Mouse (Mus musculus): ENCODE results near the gene Banf2. TPM values are rescaled to one million over a fixed set of nuclear protein-coding genes. Genes with fewer than 3 reads are reported as not detected.

The Banf2 gene
- polyA plus RNA-seq, 1 experiment from 2014 or later, result not detected

DNA sequence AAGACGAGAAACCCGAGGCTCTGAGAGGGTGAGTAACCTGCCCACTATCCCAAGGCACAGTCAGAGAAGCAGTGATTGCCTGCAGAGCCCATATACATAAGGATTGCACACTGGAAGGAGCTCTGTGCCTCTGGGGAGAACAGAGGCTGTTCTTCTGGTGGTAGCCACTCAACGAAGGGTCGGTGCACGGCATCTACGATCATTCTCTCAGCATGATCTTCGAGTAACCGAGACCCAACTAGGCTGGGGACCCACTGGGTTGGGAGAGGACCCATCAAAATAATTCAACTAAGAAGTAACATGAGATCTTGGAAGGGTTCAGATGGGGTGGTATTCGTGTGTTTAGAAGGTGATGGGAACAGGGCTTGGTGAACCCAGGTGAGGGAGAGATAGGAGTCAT lies 17.0 kb upstream of the Banf2 start:
- Histone ChIP-seq H3K4me2 (ENCODE audit: low read length) (no peak overlapping the region), H3K9ac (ENCODE audit: low read depth, low read length) (no peak overlapping the region), H3K4me1 (replicated peaks; ENCODE audit: insufficient read depth, low read length) (no peaks in the 10 kb centered on the region), H3K9me3 (replicated peaks; ENCODE audit: low read length) (no peaks in the 10 kb centered on the region), H3K36me3 (ENCODE audit: insufficient read depth, low read length) (no peaks in the 10 kb centered on the region), H3K27ac (no peak overlapping the region), H3K4me3 (replicated peaks; ENCODE audit: low read depth, low read length) (no peak overlapping the region), H3K27me3 (ENCODE audit: insufficient read depth, low read length) (no peaks in the 10 kb centered on the region)
- TF ChIP-seq CTCF (IDR thresholded peaks at IDR 0.05; ENCODE audit: low read depth), result no peak
- no peak for DNase-seq (ENCODE audit: low spot score)
- WGBS, result 78% methylated on average over 9 of the region's 9 CpGs
- ATAC-seq (replicated peaks; ENCODE audit: low FRiP score, low read depth), result no peak

DNA sequence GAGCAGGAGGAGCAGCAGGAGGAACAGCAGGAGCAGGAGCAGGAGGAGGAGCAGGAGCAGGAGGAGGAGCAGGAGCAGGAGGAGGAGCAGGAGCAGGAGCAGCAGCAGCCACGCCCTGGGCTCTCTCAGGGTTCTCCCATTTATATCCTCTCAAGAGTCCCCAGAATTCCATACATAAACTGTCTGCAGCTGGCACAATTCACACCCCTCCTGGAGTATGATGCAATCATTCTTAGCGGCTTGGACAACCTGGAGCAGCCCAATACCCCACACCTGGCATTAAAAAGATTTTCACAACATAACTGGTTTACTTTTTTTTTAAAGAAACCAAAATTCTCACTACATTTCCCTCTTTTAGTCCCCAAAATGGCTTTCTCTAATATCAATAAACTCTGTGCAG lies 12.9 kb upstream of the Banf2 start:
- no peak for TF ChIP-seq CTCF (IDR thresholded peaks at IDR 0.05; ENCODE audit: low read depth)
- no peaks in the 10 kb centered on the region for H3K27me3 ChIP-seq (ENCODE audit: insufficient read depth, low read length)
- no peaks in the 10 kb centered on the region for H3K9me3 ChIP-seq (replicated peaks; ENCODE audit: low read length)
- ATAC-seq (replicated peaks; ENCODE audit: low FRiP score, low read depth), result no peak
- no peak overlapping the region for H3K9ac ChIP-seq (ENCODE audit: low read depth, low read length)
- no peak overlapping the region for H3K27ac ChIP-seq
- 65% methylated on average over 2 of the region's 2 CpGs for WGBS
- no peak overlapping the region for H3K4me3 ChIP-seq (replicated peaks; ENCODE audit: low read depth, low read length)
- DNase-seq (ENCODE audit: low spot score), result no peak
- no peaks in the 10 kb centered on the region for H3K4me1 ChIP-seq (replicated peaks; ENCODE audit: insufficient read depth, low read length)
- H3K36me3 ChIP-seq (ENCODE audit: insufficient read depth, low read length), result no peaks in the 10 kb centered on the region
- no peak overlapping the region for H3K4me2 ChIP-seq (ENCODE audit: low read length)

DNA sequence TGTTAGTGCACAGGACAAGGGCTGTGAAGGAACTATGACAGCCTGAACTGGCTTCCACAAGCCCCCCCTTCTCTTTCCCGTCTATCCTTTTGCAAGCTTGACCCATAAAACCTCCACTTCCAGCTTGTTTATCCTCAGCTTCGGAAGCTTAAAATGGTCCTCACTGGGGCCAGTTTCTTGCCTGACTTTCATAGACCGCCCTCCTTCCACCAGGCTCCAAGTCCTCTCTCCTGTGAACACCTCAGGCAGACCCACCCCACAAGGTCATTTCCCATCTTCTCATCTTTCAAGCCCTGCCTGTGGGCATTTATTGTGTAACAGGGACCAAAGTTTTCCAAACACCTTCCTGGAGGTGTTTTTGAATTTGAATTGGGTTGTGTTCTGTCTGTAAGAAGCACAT lies 10.4 kb upstream of the Banf2 start:
- ATAC-seq (replicated peaks; ENCODE audit: low FRiP score, low read depth), result no peak
- H3K9me3 ChIP-seq (replicated peaks; ENCODE audit: low read length), result no peaks in the 10 kb centered on the region
- no peaks in the 10 kb centered on the region for H3K36me3 ChIP-seq (ENCODE audit: insufficient read depth, low read length)
- no peak overlapping the region for H3K9ac ChIP-seq (ENCODE audit: low read depth, low read length)
- no peaks in the 10 kb centered on the region for H3K4me1 ChIP-seq (replicated peaks; ENCODE audit: insufficient read depth, low read length)
- no peak for DNase-seq (ENCODE audit: low spot score)
- no peak overlapping the region for H3K4me3 ChIP-seq (replicated peaks; ENCODE audit: low read depth, low read length)
- H3K27ac ChIP-seq, result no peak overlapping the region
- no peaks in the 10 kb centered on the region for H3K27me3 ChIP-seq (ENCODE audit: insufficient read depth, low read length)
- H3K4me2 ChIP-seq (ENCODE audit: low read length), result no peak overlapping the region
- WGBS, result 51% methylated on average over 3 of the region's 3 CpGs
- no peak for TF ChIP-seq CTCF (IDR thresholded peaks at IDR 0.05; ENCODE audit: low read depth)

GRCm38 (mm10) chr2:144025361-144025760 lies 7.5 kb upstream of the Banf2 start:
- H3K36me3 ChIP-seq (ENCODE audit: insufficient read depth, low read length), result no peaks in the 10 kb centered on the region
- no peak for ATAC-seq (replicated peaks; ENCODE audit: low FRiP score, low read depth)

DNA sequence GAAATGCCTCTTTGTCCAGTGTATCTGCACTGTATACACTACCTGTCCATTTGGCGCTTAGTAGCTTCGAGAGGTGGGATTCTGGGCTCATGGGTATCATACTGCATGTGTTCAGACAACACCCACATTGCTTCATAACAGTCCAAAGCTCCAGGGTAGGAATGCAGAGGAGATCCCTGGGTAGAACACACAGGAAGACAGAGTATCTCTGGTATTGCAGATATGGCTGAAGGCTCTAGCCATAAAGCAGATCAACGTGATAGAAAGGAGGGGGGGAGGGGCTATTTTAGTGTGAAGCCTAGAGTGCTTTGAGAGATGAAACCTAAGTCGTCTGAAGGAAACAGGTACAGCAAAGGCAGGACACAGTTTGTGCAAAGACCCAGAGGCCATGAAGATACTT lies 6.4 kb upstream of the Banf2 start:
- no peak overlapping the region for H3K4me2 ChIP-seq (ENCODE audit: low read length)
- ATAC-seq (replicated peaks; ENCODE audit: low FRiP score, low read depth), result no peak
- no peak for DNase-seq (ENCODE audit: low spot score)
- no peaks in the 10 kb centered on the region for H3K9me3 ChIP-seq (replicated peaks; ENCODE audit: low read length)
- H3K4me3 ChIP-seq (replicated peaks; ENCODE audit: low read depth, low read length), result no peak overlapping the region
- H3K4me1 ChIP-seq (replicated peaks; ENCODE audit: insufficient read depth, low read length), result no peaks in the 10 kb centered on the region
- TF ChIP-seq CTCF (IDR thresholded peaks at IDR 0.05; ENCODE audit: low read depth), result no peak
- no peak overlapping the region for H3K27ac ChIP-seq
- no peaks in the 10 kb centered on the region for H3K27me3 ChIP-seq (ENCODE audit: insufficient read depth, low read length)
- WGBS, result 77% methylated on average over 4 of the region's 4 CpGs
- H3K36me3 ChIP-seq (ENCODE audit: insufficient read depth, low read length), result no peaks in the 10 kb centered on the region
- H3K9ac ChIP-seq (ENCODE audit: low read depth, low read length), result no peak overlapping the region

More at GRCm38 (mm10) chr2:144025361-144025760, 7.5 kb upstream of the Banf2 start:
- WGBS, result 52% methylated on average over 9 of the region's 9 CpGs
- Histone ChIP-seq H3K4me1 (replicated peaks; ENCODE audit: insufficient read depth, low read length) (no peaks in the 10 kb centered on the region), H3K27me3 (ENCODE audit: insufficient read depth, low read length) (no peaks in the 10 kb centered on the region), H3K4me2 (ENCODE audit: low read length) (no peak overlapping the region), H3K27ac (no peak overlapping the region), H3K9ac (ENCODE audit: low read depth, low read length) (no peak overlapping the region), H3K4me3 (replicated peaks; ENCODE audit: low read depth, low read length) (no peak overlapping the region), H3K9me3 (replicated peaks; ENCODE audit: low read length) (no peaks in the 10 kb centered on the region)
- no peak for TF ChIP-seq CTCF (IDR thresholded peaks at IDR 0.05; ENCODE audit: low read depth)
- no peak for DNase-seq (ENCODE audit: low spot score)

- H3K27ac ChIP-seq, result no peak overlapping the region
- 80% methylated on average over 7 of the region's 7 CpGs for WGBS
- no peak overlapping the region for H3K4me2 ChIP-seq (ENCODE audit: low read length)
- ATAC-seq (replicated peaks; ENCODE audit: low FRiP score, low read depth) (no peak), DNase-seq (ENCODE audit: low spot score) (no peak)
- H3K4me3 ChIP-seq (replicated peaks; ENCODE audit: low read depth, low read length), result no peak overlapping the region
- H3K9ac ChIP-seq (ENCODE audit: low read depth, low read length), result no peak overlapping the region
- TF ChIP-seq CTCF (IDR thresholded peaks at IDR 0.05; ENCODE audit: low read depth), result no peak
- no peaks in the 10 kb centered on the region for H3K9me3 ChIP-seq (replicated peaks; ENCODE audit: low read length)
- H3K4me1 ChIP-seq (replicated peaks; ENCODE audit: insufficient read depth, low read length), result no peaks in the 10 kb centered on the region
- no peaks in the 10 kb centered on the region for H3K27me3 ChIP-seq (ENCODE audit: insufficient read depth, low read length)
- H3K36me3 ChIP-seq (ENCODE audit: insufficient read depth, low read length), result no peaks in the 10 kb centered on the region
Observed at GRCm38 (mm10) chr2:144030791-144031190, 2.1 kb upstream of the Banf2 start.

DNA sequence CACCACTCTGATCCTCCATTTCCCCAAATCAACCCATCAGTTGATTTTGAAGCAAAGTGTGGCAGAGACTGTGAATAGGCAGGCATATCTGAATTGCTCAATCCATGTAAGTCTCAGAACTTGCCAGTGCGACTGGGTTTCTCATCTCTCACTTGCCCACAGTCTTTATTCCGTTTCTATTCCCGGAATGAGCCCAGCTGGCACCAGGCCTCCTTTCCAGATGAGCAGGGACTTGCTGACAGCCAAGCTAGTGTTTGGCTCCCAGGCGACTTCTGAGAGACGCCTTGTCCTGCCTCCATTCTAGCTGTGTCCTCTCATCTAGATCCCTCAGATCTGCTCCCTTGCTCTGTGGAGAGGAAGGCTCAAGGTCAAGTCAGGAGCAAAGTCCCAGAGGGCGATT lies 11.9 kb downstream of the Banf2 start:
- DNase-seq (ENCODE audit: low spot score), result no peak
- Histone ChIP-seq H3K27ac (no peak overlapping the region), H3K9ac (ENCODE audit: low read depth, low read length) (no peak overlapping the region), H3K36me3 (ENCODE audit: insufficient read depth, low read length) (no peaks in the 10 kb centered on the region), H3K9me3 (replicated peaks; ENCODE audit: low read length) (peaks cover 15% of the 10 kb centered on the region; the same call in 1 of the 2 replicates), H3K27me3 (ENCODE audit: insufficient read depth, low read length) (no peaks in the 10 kb centered on the region), H3K4me3 (replicated peaks; ENCODE audit: low read depth, low read length) (no peak overlapping the region), H3K4me2 (ENCODE audit: low read length) (no peak overlapping the region), H3K4me1 (replicated peaks; ENCODE audit: insufficient read depth, low read length) (no peaks in the 10 kb centered on the region)
- 80% methylated on average over 6 of the region's 6 CpGs for WGBS
- no peak for ATAC-seq (replicated peaks; ENCODE audit: low FRiP score, low read depth)
- TF ChIP-seq CTCF (IDR thresholded peaks at IDR 0.05; ENCODE audit: low read depth), result no peak
